Mouse (Mus musculus) stomach, postnatal 0 days (tissue): ENCODE measurements around the gene Sema7a.

Experiments used
- CTCF ChIP-seq: IDR thresholded peaks from 2 replicates; pipeline ENCODE4 v1.5.1; 2016; ENCODE audit warnings: antibody characterized with exemption, low read depth, mild to moderate bottlenecking, moderate library complexity
- EP300 ChIP-seq: optimal IDR thresholded peaks from 2 replicates; pipeline ENCODE3; 2016; ENCODE audit warnings: antibody characterized with exemption

DNA sequence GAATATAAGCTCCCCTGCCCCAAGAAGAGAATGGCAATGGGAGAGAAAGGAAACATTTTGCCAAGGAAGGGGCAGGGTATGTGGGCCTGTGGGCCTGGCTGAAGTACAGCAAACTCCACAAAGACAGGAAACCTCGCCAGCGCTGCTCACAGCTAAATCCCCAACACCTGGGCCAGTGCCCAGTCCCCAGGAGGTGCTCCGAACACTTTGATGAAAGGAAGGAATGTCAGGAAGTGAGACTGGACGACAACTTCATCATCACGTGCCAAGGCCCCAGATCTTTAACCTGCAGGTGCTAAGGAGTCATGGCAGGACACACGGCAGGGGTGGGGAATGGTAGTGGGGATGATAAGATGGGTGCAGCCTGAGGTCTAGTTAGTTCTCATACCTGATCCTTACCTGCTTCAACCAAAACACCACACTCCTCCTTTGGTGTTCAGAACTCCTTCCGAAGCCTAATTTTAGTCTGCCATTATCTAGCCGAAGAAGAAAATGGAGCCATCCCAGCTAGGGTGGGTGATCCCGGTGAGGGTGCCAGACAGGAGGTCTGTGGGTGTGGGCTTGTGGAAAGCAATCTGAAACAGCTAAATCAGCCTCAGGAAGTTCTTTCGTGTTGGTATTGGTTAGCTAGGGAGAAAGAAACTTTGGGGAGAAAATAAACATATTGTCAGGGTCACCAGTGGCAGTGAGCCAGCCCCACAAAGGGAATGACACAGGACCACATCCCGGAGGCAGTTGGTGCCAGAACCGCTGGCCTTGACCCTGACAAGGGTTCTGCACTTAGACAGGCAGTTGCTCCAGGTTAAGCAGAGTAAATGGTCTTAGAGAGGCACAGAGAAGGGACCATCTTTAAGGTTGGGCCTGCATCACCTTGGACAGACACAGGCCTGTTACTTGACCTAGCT is 25.6 kb downstream of the Sema7a start:
- TF ChIP-seq EP300 (no peak), CTCF (no peak)
